Mouse (Mus musculus): Measurements from ENCODE around the gene Fjx1. TPM values are rescaled to one million over a fixed set of nuclear protein-coding genes. Genes with fewer than 3 reads are reported as not detected.

The Fjx1 gene
- polyA plus RNA-seq, 1 experiment from 2014 or later, result 10.4 TPM

Other genes with a start within 250 kb of the Fjx1 start
- gene Trim44, start 44.7 kb downstream of the Fjx1 start, polyA plus RNA-seq (2015; fragmentation: Nextera tagmentation; extraction: Ambion mirVana), result 32.0 and 35.5 TPM in 2 replicates
- 32.5 and 39.1 TPM in 2 replicates for gene Pamr1, start 97.5 kb upstream of the Fjx1 start, polyA plus RNA-seq (2015; fragmentation: Nextera tagmentation; extraction: Ambion mirVana)
- gene Slc1a2, start 206.2 kb upstream of the Fjx1 start, polyA plus RNA-seq (2015; fragmentation: Nextera tagmentation; extraction: Ambion mirVana), result 0.36 and 0.95 TPM in 2 replicates